Mouse (Mus musculus): ENCODE measurements at regions not wholly inside any gene's neighbourhood (a gene's known extent, or its start where the extent isn't known, plus 50 kb on each side); places are given as distances from the start of the nearest gene placed in this dataset.

- no peak; the same call in 1 of the 2 replicates for ATAC-seq (ENCODE audit: low FRiP score, low TSS enrichment)
- Histone ChIP-seq H3K4me2 (ENCODE audit: low read length) (no peak overlapping the region), H3K9ac (replicated peaks; ENCODE audit: low read length) (no peak overlapping the region), H3K36me3 (ENCODE audit: control insufficient read depth, insufficient read depth, low read length) (no peaks in the 10 kb centered on the region), H3K4me3 (replicated peaks; ENCODE audit: low read depth, low read length) (no peak overlapping the region), H3K27me3 (ENCODE audit: control insufficient read depth, insufficient read depth, low read length) (no peaks in the 10 kb centered on the region), H3K4me1 (ENCODE audit: control insufficient read depth, insufficient read depth, low read length) (no peaks in the 10 kb centered on the region), H3K27ac (replicated peaks; ENCODE audit: low read depth, low read length) (no peak overlapping the region), H3K9me3 (ENCODE audit: control insufficient read depth, low read length) (no peaks in the 10 kb centered on the region)
- 5% methylated on average over 2 of the region's 2 CpGs for WGBS
- DNase-seq = peak; percentile 58
Measured at GRCm38 (mm10) chr19:52321626-52322025, 57.5 kb downstream of the Ins1 start.

GRCm38 (mm10) chr19:52331398-52331797, 67.3 kb downstream of the Ins1 start:
- no peak overlapping the region for H3K4me3 ChIP-seq (replicated peaks; ENCODE audit: low read depth, low read length)
- no peak for DNase-seq
- H3K9ac ChIP-seq (replicated peaks; ENCODE audit: low read length) = no peak overlapping the region
- no peak for ATAC-seq (ENCODE audit: low FRiP score, low TSS enrichment)
- H3K27ac ChIP-seq (replicated peaks; ENCODE audit: low read depth, low read length) = no peak overlapping the region
- 88% methylated on average over 1 of the region's 1 CpGs for WGBS
- H3K4me2 ChIP-seq (ENCODE audit: low read length) = no peak overlapping the region
- H3K36me3 ChIP-seq (ENCODE audit: control insufficient read depth, insufficient read depth, low read length) = no peaks in the 10 kb centered on the region
- H3K9me3 ChIP-seq (ENCODE audit: control insufficient read depth, low read length) = no peaks in the 10 kb centered on the region
- H3K4me1 ChIP-seq (ENCODE audit: control insufficient read depth, insufficient read depth, low read length) = no peaks in the 10 kb centered on the region
- H3K27me3 ChIP-seq (ENCODE audit: control insufficient read depth, insufficient read depth, low read length) = no peaks in the 10 kb centered on the region

GRCm38 (mm10) chr19:52355175-52355574, 91.1 kb downstream of the Ins1 start:
- DNase-seq (no peak), ATAC-seq (ENCODE audit: low FRiP score, low TSS enrichment) (no peak)
- H3K36me3 ChIP-seq (ENCODE audit: control insufficient read depth, insufficient read depth, low read length) = no peaks in the 10 kb centered on the region
- H3K27ac ChIP-seq (replicated peaks; ENCODE audit: low read depth, low read length) = no peak overlapping the region
- no peak overlapping the region for H3K9ac ChIP-seq (replicated peaks; ENCODE audit: low read length)
- H3K4me3 ChIP-seq (replicated peaks; ENCODE audit: low read depth, low read length) = no peak overlapping the region
- H3K9me3 ChIP-seq (ENCODE audit: control insufficient read depth, low read length) = no peaks in the 10 kb centered on the region
- no peak overlapping the region for H3K4me2 ChIP-seq (ENCODE audit: low read length)
- H3K4me1 ChIP-seq (ENCODE audit: control insufficient read depth, insufficient read depth, low read length) = no peaks in the 10 kb centered on the region
- no peaks in the 10 kb centered on the region for H3K27me3 ChIP-seq (ENCODE audit: control insufficient read depth, insufficient read depth, low read length)
- 67% methylated on average over 2 of the region's 2 CpGs for WGBS

GRCm38 (mm10) chr19:52374892-52375578, 110.9 kb downstream of the Ins1 start:
- WGBS = 85% methylated on average over 4 of the region's 4 CpGs
- Histone ChIP-seq H3K4me2 (ENCODE audit: low read length) (no peak overlapping the region), H3K4me3 (replicated peaks; ENCODE audit: low read depth, low read length) (no peak overlapping the region), H3K27ac (replicated peaks; ENCODE audit: low read depth, low read length) (no peak overlapping the region), H3K9ac (replicated peaks; ENCODE audit: low read length) (no peak overlapping the region), H3K27me3 (ENCODE audit: control insufficient read depth, insufficient read depth, low read length) (no peaks in the 10 kb centered on the region), H3K4me1 (ENCODE audit: control insufficient read depth, insufficient read depth, low read length) (no peaks in the 10 kb centered on the region), H3K9me3 (ENCODE audit: control insufficient read depth, low read length) (no peaks in the 10 kb centered on the region), H3K36me3 (ENCODE audit: control insufficient read depth, insufficient read depth, low read length) (no peaks in the 10 kb centered on the region)
- no peak for ATAC-seq (ENCODE audit: low FRiP score, low TSS enrichment)
- DNase-seq = no peak

- no peak overlapping the region for H3K9ac ChIP-seq (replicated peaks; ENCODE audit: low read length)
- 93% methylated on average over 1 of the region's 1 CpGs for WGBS
- no peak overlapping the region for H3K27ac ChIP-seq (replicated peaks; ENCODE audit: low read depth, low read length)
- H3K27me3 ChIP-seq (ENCODE audit: control insufficient read depth, insufficient read depth, low read length) = no peaks in the 10 kb centered on the region
- H3K9me3 ChIP-seq (ENCODE audit: control insufficient read depth, low read length) = no peaks in the 10 kb centered on the region
- H3K36me3 ChIP-seq (ENCODE audit: control insufficient read depth, insufficient read depth, low read length) = no peaks in the 10 kb centered on the region
- H3K4me1 ChIP-seq (ENCODE audit: control insufficient read depth, insufficient read depth, low read length) = no peaks in the 10 kb centered on the region
- no peak overlapping the region for H3K4me3 ChIP-seq (replicated peaks; ENCODE audit: low read depth, low read length)
- ATAC-seq (ENCODE audit: low FRiP score, low TSS enrichment) (no peak), DNase-seq (no peak)
- H3K4me2 ChIP-seq (ENCODE audit: low read length) = no peak overlapping the region
Measured at GRCm38 (mm10) chr19:52406653-52407052, 142.6 kb downstream of the Ins1 start.

- Histone ChIP-seq H3K27ac (replicated peaks; ENCODE audit: low read depth, low read length) (no peak overlapping the region), H3K9me3 (ENCODE audit: control insufficient read depth, low read length) (no peaks in the 10 kb centered on the region), H3K4me1 (ENCODE audit: control insufficient read depth, insufficient read depth, low read length) (no peaks in the 10 kb centered on the region), H3K27me3 (ENCODE audit: control insufficient read depth, insufficient read depth, low read length) (no peaks in the 10 kb centered on the region), H3K9ac (replicated peaks; ENCODE audit: low read length) (no peak overlapping the region), H3K4me3 (replicated peaks; ENCODE audit: low read depth, low read length) (no peak overlapping the region), H3K36me3 (ENCODE audit: control insufficient read depth, insufficient read depth, low read length) (no peaks in the 10 kb centered on the region), H3K4me2 (ENCODE audit: low read length) (no peak overlapping the region)
- ATAC-seq (ENCODE audit: low FRiP score, low TSS enrichment) (no peak), DNase-seq (no peak)
- 70% methylated on average over 2 of the region's 2 CpGs for WGBS
Measured at GRCm38 (mm10) chr19:52428768-52429167, 164.7 kb downstream of the Ins1 start.

- WGBS = 78% methylated on average over 4 of the region's 4 CpGs
- DNase-seq = no peak
- no peaks in the 10 kb centered on the region for H3K9me3 ChIP-seq (ENCODE audit: control insufficient read depth, low read length)
- H3K4me1 ChIP-seq (ENCODE audit: control insufficient read depth, insufficient read depth, low read length) = no peaks in the 10 kb centered on the region
- H3K9ac ChIP-seq (replicated peaks; ENCODE audit: low read length) = no peak overlapping the region
- no peak for ATAC-seq (ENCODE audit: low FRiP score, low TSS enrichment)
- no peak overlapping the region for H3K27ac ChIP-seq (replicated peaks; ENCODE audit: low read depth, low read length)
- H3K4me3 ChIP-seq (replicated peaks; ENCODE audit: low read depth, low read length) = no peak overlapping the region
- H3K36me3 ChIP-seq (ENCODE audit: control insufficient read depth, insufficient read depth, low read length) = no peaks in the 10 kb centered on the region
- no peaks in the 10 kb centered on the region for H3K27me3 ChIP-seq (ENCODE audit: control insufficient read depth, insufficient read depth, low read length)
- H3K4me2 ChIP-seq (ENCODE audit: low read length) = no peak overlapping the region
Measured at GRCm38 (mm10) chr19:52442523-52442922, 178.4 kb downstream of the Ins1 start.

GRCm38 (mm10) chr19:52448931-52449330, 184.8 kb downstream of the Ins1 start:
- no peak overlapping the region for H3K9ac ChIP-seq (replicated peaks; ENCODE audit: low read length)
- H3K4me3 ChIP-seq (replicated peaks; ENCODE audit: low read depth, low read length) = no peak overlapping the region
- ATAC-seq (ENCODE audit: low FRiP score, low TSS enrichment) = no peak
- no peaks in the 10 kb centered on the region for H3K27me3 ChIP-seq (ENCODE audit: control insufficient read depth, insufficient read depth, low read length)
- no peaks in the 10 kb centered on the region for H3K9me3 ChIP-seq (ENCODE audit: control insufficient read depth, low read length)
- no peaks in the 10 kb centered on the region for H3K4me1 ChIP-seq (ENCODE audit: control insufficient read depth, insufficient read depth, low read length)
- WGBS = 95% methylated on average over 4 of the region's 4 CpGs
- H3K4me2 ChIP-seq (ENCODE audit: low read length) = no peak overlapping the region
- no peak overlapping the region for H3K27ac ChIP-seq (replicated peaks; ENCODE audit: low read depth, low read length)
- no peaks in the 10 kb centered on the region for H3K36me3 ChIP-seq (ENCODE audit: control insufficient read depth, insufficient read depth, low read length)
- no peak for DNase-seq

GRCm38 (mm10) chr19:52449392-52449791, 185.3 kb downstream of the Ins1 start:
- Histone ChIP-seq H3K27me3 (ENCODE audit: control insufficient read depth, insufficient read depth, low read length) (no peaks in the 10 kb centered on the region), H3K36me3 (ENCODE audit: control insufficient read depth, insufficient read depth, low read length) (no peaks in the 10 kb centered on the region), H3K9me3 (ENCODE audit: control insufficient read depth, low read length) (no peaks in the 10 kb centered on the region), H3K9ac (replicated peaks; ENCODE audit: low read length) (no peak overlapping the region), H3K4me2 (ENCODE audit: low read length) (no peak overlapping the region), H3K27ac (replicated peaks; ENCODE audit: low read depth, low read length) (no peak overlapping the region), H3K4me3 (replicated peaks; ENCODE audit: low read depth, low read length) (no peak overlapping the region), H3K4me1 (ENCODE audit: control insufficient read depth, insufficient read depth, low read length) (no peaks in the 10 kb centered on the region)
- DNase-seq = no peak
- no peak for ATAC-seq (ENCODE audit: low FRiP score, low TSS enrichment)
- 87% methylated on average over 4 of the region's 4 CpGs for WGBS

Measured in midbrain, embryonic 14.5 days (tissue).